Mouse (Mus musculus): ENCODE measurements around the gene Psg25.
"Not testable (repeated sequence)": the region's sequence is repeated elsewhere in the genome, so short reads cannot be mapped to it uniquely, and the experiment has no call there.

The Psg25 gene

DNA sequence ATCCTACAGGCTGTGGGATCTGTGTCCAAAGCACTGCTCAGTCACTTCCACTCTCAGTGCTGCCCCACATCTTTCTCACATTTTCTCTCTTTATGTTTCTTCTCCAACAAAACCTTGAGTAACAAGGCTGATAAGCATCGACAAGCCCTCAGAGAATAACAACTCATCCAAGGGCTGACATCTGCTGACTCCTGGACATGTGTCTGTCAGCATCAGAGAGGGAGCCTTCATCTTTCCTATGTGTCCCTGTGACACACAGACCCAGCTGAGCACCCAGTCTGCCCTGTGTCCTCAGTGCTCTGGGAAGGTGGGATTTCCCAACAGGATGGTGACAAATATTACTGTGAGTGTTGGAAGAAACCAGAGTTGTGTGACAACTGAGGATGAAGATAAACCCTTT lies at the start of gene Psg25:
TSS of gene Psg25 (minus strand) at position 101 of the 400 bp plus-strand sequence.
- DNase-seq (ENCODE audit: low spot score), result no peak

DNA sequence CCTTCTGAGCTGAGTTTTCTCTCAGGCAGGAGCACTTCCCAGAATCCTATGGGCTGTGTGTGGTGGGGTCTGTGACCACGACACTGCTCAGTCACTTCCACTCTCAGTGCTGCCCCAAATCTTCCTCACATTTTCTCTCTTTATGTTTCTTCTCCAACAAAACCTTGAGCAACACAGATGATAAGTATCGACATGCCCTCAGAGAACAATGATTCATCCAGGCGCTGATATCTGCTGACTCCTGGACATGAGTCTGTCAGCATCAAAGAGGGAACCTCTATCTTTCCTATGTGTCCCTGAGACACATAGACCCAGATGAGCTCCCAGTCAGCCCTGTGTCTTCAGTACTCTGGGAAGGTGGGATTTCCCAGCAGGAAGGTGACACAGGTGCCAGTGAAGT lies 35.1 kb upstream of the Psg25 start, which contains the start of gene Psg27:
TSS of gene Psg27 (minus strand) at position 101 of the 400 bp plus-strand sequence.
- no peak for DNase-seq (ENCODE audit: low spot score)

DNA sequence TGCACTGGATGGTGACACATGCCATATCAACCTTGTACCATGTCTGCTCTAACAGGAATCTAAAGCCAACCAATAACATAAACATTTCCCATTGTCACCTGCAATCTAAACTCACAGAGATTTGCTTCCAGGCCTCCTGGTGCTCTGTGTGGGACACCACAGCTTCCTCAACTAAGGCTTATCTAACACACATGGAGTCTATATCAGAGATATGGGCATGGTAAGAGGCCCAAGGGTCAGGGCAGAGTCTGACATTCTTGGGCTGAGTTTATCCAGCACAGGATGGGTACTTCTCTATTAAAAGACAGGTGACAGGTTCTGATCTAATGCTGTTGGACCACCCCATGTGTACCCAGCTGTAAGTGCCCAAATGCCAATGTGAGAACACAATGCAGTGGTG lies 27.8 kb upstream of the Psg25 start:
- no peak for DNase-seq (ENCODE audit: low spot score)

DNA sequence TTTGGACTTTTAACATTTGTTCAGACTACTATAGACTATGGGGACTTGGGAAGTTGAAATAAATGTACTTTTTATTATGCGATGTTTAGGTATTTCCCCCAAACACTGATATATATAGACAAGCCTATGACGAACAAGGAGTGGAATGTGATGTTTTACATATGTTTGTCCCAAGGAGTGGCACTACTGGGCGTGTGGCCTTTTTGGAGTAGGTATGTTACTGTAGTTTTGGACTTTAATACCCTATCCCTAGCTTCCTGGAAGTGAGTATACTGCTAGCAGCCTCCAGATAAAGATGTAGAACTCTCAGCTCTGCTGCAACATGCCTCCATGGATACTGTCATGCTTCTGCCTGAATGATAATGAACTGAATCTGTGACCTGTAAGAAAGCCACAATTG lies 23.7 kb upstream of the Psg25 start:
- not testable (repeated sequence) for DNase-seq (ENCODE audit: low spot score)

DNA sequence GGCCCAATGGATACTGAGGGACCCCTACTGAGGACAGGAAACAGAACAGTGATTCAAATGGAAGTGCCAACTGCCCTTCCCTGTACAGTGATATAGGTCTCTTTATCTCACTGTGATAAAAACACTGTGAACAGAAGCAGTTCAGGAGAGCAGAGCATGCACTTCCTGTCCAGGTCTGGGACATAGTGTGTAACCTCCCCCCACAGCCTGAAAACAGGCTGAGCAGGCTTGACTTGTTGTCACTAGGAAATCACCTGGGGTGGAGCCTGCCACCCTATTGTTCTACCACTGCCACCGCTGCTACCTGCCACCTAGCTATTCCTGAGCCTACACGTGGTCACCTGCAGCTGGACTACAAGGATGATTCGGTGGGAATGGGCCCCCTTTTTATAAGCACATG lies 1.4 kb upstream of the Psg25 start:
- DNase-seq (ENCODE audit: low spot score), result no peak

DNA sequence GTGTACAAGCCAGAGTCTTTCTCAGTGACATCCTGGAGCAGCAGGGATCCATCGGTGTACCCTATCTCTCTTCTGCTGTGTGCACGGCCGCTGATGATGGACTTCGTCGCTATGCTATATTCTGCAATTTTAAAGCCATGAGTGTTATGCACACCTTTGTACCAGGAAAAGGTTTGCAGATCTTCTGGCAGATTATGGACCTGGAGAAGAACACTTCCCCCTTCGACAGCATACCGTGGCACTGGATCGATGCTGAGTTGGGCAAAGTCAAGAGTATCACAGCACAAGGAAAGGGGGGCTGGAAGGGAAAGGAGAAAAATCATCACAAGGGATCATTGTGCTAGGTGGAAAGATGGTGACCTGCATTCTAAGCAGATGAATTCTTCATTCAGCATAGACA lies 7.4 kb downstream of the Psg25 start:
- DNase-seq (ENCODE audit: low spot score), result no peak

DNA sequence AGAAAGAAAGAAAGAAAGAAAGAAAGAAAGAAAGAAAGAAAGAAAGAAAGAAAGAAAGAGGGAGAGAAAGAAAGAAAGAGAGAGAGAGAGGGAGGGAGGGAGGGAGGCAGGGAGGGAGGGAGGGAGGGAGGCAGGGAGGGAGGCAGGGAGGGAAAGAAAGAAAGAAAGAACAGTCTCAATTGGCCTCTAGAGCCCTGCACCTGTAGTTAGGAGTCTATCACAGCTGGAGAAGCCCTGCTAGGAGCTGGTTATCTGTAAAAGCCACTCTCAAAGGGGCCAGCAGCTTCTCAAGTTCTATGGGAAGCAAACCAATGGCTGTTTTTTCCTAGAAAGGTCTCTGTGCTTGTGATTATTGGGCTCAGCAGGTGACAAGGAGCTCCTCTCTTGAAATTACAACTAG lies 19.2 kb downstream of the Psg25 start:
- DNase-seq (ENCODE audit: low spot score), result not testable (repeated sequence)

DNA sequence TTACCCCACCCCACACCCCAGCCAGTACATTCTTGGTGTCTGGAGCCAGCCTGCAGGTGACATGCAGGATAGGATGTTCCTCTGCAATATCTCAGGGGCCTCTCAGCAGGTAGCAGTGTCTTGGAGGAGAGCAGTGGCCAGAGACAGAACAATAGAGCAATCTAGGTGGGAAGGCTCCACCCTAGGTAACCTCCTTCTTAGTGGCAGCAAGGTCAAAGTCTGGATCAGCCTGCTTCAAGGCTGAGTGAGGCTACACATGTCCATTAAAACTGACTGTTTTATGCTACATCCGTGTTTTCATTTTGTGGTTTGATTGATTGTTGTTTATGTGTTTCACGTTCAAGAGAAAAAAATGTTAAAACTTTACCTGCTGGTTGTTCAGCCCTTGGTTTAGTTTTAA lies 19.7 kb downstream of the Psg25 start:
- not testable (repeated sequence) for DNase-seq (ENCODE audit: low spot score)

DNA sequence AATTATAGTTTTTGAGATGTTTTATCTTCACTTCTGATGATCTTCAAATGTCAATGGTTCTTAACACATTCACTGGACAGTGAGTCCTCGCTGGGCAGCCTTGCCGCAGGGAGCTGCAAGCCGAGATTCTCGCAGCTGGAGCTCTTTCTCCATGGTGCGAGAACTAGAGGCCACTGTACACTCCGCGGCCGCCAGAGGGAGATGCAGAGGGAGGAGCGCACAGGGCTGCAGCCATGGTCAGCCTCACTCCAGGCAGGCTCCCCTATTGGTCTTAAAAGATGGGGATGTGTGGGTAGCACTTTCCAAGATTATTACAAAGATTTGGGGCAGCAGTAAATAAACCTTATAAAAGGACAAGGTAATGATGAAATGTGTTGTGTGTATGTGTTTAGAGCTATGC lies 20.6 kb downstream of the Psg25 start:
- DNase-seq (ENCODE audit: low spot score), result no peak

DNA sequence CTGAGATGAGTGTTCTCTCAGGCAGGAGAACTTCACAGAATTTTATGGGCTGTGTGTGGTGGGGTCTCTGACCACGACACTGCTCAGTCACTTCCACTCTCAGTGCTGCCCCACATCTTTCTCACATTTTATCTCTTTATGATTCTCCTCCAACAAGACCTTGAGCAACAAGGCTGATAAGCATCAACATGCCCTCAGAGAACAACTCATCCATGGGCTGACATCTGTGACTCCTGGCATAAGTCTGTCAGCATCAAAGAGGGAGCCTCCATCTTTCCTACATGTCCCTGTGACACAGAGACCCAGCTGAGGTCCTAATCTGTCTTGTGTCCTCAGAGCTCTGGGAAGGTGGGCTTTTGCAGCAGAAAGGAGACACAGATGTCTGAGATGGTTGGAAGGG lies 48.0 kb downstream of the Psg25 start, which contains the start of gene Psg26:
TSS of gene Psg26 (minus strand) at position 101 of the 400 bp plus-strand sequence.
- no peak for DNase-seq (ENCODE audit: low spot score)

Data from spleen, adult 12 weeks (tissue).